Mouse (Mus musculus) C2C12 (cell line): ENCODE measurements around the gene Zfp446.

Experiments used
- CEBPB ChIP-seq: IDR thresholded peaks from one replicate; pipeline ENCODE4 v1.6.1; 2011; ENCODE audit warnings: low read depth, mild to moderate bottlenecking, control low read depth, moderate library complexity
- CTCF ChIP-seq: IDR thresholded peaks from one replicate; pipeline ENCODE4 v1.5.1; 2011; ENCODE audit not compliant: control insufficient read depth, insufficient read depth, insufficient read length
- MAX ChIP-seq: IDR thresholded peaks from one replicate; pipeline ENCODE4 v1.6.1; 2011; ENCODE audit warnings: mild to moderate bottlenecking, control low read depth
- MYOD1 ChIP-seq: IDR thresholded peaks from one replicate; pipeline ENCODE4 v1.6.1; 2011; ENCODE audit warnings: low read depth; ENCODE audit not compliant: control insufficient read depth, insufficient read length
- MYOG ChIP-seq: IDR thresholded peaks from one replicate; pipeline ENCODE4 v1.6.1; 2011; ENCODE audit not compliant: control insufficient read depth, insufficient read length; ENCODE audit errors: extremely low read depth
- USF1 ChIP-seq: IDR thresholded peaks from one replicate; pipeline ENCODE4 v1.6.1; 2011; ENCODE audit warnings: low read depth, mild to moderate bottlenecking, control low read depth, moderate library complexity

- no peak for TF ChIP-seq CTCF
- TF ChIP-seq MAX = no peak
- TF ChIP-seq USF1 = no peak
- TF ChIP-seq MYOG = no peak
- TF ChIP-seq MYOD1 = no peak
- TF ChIP-seq CEBPB = no peak
These were observed 21.2 kb downstream of the Zfp446 start, which contains the start of gene Trim28 for GRCm38 (mm10) chr7:12998851-12999250.
